Mouse (Mus musculus) G1E (cell line): ENCODE measurements around the gene Resp18. TPM values are rescaled to one million over a fixed set of nuclear protein-coding genes. Genes with fewer than 3 reads are reported as not detected.

Experiments used
- ATAC-seq: 2 replicates; pipeline ENCODE4 v1.8.0; 2016; ENCODE audit warnings: mild to moderate bottlenecking; ENCODE audit not compliant: insufficient number of reproducible peaks, poor library complexity, low FRiP score, severe bottlenecking; ENCODE audit errors: extremely low read depth
- DNase-seq: peaks from one replicate; pipeline ENCODE4 v3.0.0; 2012; ENCODE audit warnings: low spot score
- H3K27me3 ChIP-seq: 2 replicates; pipeline ENCODE4 v1.6.1; 2012; ENCODE audit warnings: mild to moderate bottlenecking, low read length, inconsistent platforms; ENCODE audit not compliant: insufficient read depth
- H3K36me3 ChIP-seq: replicated peaks from 2 replicates; pipeline ENCODE3; 2012; ENCODE audit warnings: mild to moderate bottlenecking, inconsistent platforms
- H3K4me1 ChIP-seq: 2 replicates; pipeline ENCODE4 v1.6.1; 2012; ENCODE audit warnings: low read depth, low read length, inconsistent platforms, mixed read lengths; ENCODE audit not compliant: insufficient read depth
- H3K4me3 ChIP-seq: 2 replicates; pipeline ENCODE4 v1.5.1; 2012; ENCODE audit warnings: low read depth, mild to moderate bottlenecking, inconsistent platforms, low read length, moderate library complexity, mixed read lengths
- H3K9me3 ChIP-seq: replicated peaks from 2 replicates; pipeline ENCODE4 v1.6.1; 2012; ENCODE audit warnings: inconsistent platforms
- CTCF ChIP-seq: IDR thresholded peaks from 2 replicates; pipeline ENCODE4 v1.5.1; 2012; ENCODE audit warnings: low read depth, low read length, inconsistent platforms, mixed read lengths
- GATA1 ChIP-seq: IDR thresholded peaks from 2 replicates; pipeline ENCODE4 v1.6.1; 2012; ENCODE audit warnings: borderline replicate concordance, low read length, inconsistent platforms, mixed read lengths
- GATA2 ChIP-seq: IDR thresholded peaks from 2 replicates; pipeline ENCODE4 v1.6.1; 2012; ENCODE audit warnings: low read depth, low read length, inconsistent platforms, borderline replicate concordance
- POLR2AphosphoS5 ChIP-seq: IDR thresholded peaks from 2 replicates; pipeline ENCODE4 v1.6.1; 2012; ENCODE audit warnings: low read depth, low read length, inconsistent platforms; ENCODE audit not compliant: insufficient replicate concordance
- TAL1 ChIP-seq: conservative IDR thresholded peaks from 2 replicates; pipeline ENCODE4 v1.6.1; 2012; ENCODE audit warnings: low read depth, low read length, inconsistent platforms, mixed read lengths
- polyA plus RNA-seq: library from polyadenylated mRNA; stranded (reverse); fragments of >175 nt; gene quantifications from 2 replicates; pipeline ENCODE4 v1.2.3, GENCODE M21; 2012
- total RNA-seq, 2 experiments: library from RNA; stranded (forward) in 1 of 2; stranded (reverse) in 1 of 2; fragments of 200-1000 nt in 1 of 2; fragments of >200 nt in 1 of 2; fragmentation: Nextera tagmentation in 1 of 2; gene quantifications; 2 replicates each; pipeline ENCODE4 v1.2.3; 2014 to 2017

Gene Resp18
- total and polyA plus RNA-seq, 3 experiments: not detected

- Histone ChIP-seq H3K4me3 (no peak overlapping the region), H3K4me1 (0 out of 2 replicates have a peak, but pooled peaks cover 2% of the 10 kb centered on the region), H3K27me3 (peaks cover 30% of the 10 kb centered on the region), H3K9me3 (no peaks in the 10 kb centered on the region), H3K36me3 (no peaks in the 10 kb centered on the region)
- TF ChIP-seq CTCF (no peak), GATA1 (no peak), TAL1 (no peak), GATA2 (no peak)
- DNase-seq (no peak), ATAC-seq (no peak)
These were observed 15.1 kb upstream of the Resp18 start for GRCm38 (mm10) chr1:75293331-75293701.

- no peaks in the 10 kb centered on the region for H3K36me3 ChIP-seq
- ATAC-seq: no peak
- no peak for TF ChIP-seq GATA2
- no peak for TF ChIP-seq GATA1
- no peak for TF ChIP-seq POLR2AphosphoS5
- no peak for TF ChIP-seq TAL1
- TF ChIP-seq CTCF: no peak
- DNase-seq: no peak
- peaks cover 28% of the 10 kb centered on the region for H3K27me3 ChIP-seq
- H3K9me3 ChIP-seq: no peaks in the 10 kb centered on the region
- 0 out of 2 replicates have a peak, but pooled peaks cover 2% of the 10 kb centered on the region for H3K4me1 ChIP-seq
- H3K4me3 ChIP-seq: no peak overlapping the region
These were observed 14.5 kb upstream of the Resp18 start for GRCm38 (mm10) chr1:75292476-75293330.

DNA sequence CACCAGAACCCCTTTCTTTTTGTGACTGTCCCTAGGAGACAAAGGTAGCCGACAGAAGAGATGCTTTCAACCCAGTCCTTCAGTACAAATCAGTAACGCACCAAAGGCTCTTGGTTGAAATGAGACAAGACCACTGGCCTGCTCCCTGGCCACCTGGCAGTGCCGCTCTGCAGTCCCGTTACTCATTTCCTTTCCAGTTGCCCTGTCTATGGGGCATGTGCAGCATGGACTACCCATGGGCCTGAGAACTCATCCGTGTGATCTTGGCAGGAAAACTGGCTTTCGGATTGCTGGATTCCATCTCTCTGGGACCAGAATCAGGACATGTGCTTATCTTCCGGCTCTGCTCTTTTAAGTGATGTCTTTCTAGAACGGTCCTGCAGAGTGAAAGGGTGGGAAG, 13.1 kb upstream of the Resp18 start:
- no peak for TF ChIP-seq TAL1
- no peak for TF ChIP-seq GATA1
- no peak for TF ChIP-seq CTCF
- TF ChIP-seq GATA2: no peak
- no peak for TF ChIP-seq POLR2AphosphoS5
- H3K36me3 ChIP-seq: no peaks in the 10 kb centered on the region
- H3K27me3 ChIP-seq: peaks cover 32% of the 10 kb centered on the region
- ATAC-seq: no peak
- 0 out of 2 replicates have a peak, but pooled peaks cover 2% of the 10 kb centered on the region for H3K4me1 ChIP-seq
- DNase-seq: no peak
- H3K9me3 ChIP-seq: no peaks in the 10 kb centered on the region
- H3K4me3 ChIP-seq: no peak overlapping the region

DNA sequence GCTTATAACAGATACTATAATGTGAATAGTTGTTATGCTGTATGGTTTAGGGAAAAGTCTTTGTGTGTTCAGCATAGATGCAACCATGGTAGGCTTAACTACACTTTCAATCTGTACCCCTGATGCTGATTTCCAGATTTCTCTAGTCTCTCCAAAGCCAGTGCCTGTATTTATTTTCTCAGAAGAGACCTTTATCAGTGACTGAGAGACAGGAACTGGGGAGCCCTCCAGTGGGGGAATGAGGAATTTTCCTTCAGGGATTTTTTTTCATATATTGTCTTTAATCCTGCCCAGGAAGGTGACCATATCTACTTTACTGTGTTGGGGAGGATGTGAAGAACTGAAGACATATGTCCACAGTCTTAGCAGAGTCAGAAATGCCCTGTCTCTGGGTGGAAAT, 12.4 kb upstream of the Resp18 start:
- no peaks in the 10 kb centered on the region for H3K9me3 ChIP-seq
- no peak overlapping the region for H3K4me3 ChIP-seq
- no peak for ATAC-seq
- peak; percentile 21 for DNase-seq
- H3K36me3 ChIP-seq: no peaks in the 10 kb centered on the region
- H3K4me1 ChIP-seq: 0 out of 2 replicates have a peak, but pooled peaks cover 2% of the 10 kb centered on the region
- TF ChIP-seq CTCF (no peak), GATA2 (no peak), TAL1 (no peak), POLR2AphosphoS5 (no peak), GATA1 (no peak)
- H3K27me3 ChIP-seq: peaks cover 28% of the 10 kb centered on the region

DNA sequence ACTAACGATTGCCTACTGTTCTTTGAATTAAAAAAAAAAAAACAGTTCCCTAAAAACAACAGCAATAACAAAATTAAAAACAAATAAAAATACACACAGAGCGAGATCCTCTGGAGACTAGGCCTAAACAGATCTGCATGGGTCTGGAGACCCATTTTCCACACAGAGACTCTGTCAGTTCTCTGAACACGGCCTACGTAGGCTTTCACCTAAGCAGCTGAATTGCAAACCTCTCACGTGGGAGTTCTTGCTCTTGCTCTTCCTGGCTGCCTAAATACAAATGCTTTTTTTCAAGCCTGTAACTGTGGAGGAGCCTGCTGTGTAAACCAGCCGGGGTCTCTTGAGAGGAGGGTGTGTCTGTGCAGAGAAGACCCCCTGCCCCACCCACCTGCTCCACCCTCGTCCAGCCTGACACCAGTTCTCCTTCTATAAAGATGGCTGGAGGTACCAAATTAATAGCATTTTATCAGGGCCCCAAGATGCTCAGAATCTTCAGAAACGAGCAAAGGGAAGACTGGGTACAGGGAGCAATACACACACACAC, 11.7 kb upstream of the Resp18 start:
- no peak for TF ChIP-seq TAL1
- no peak for TF ChIP-seq CTCF
- TF ChIP-seq POLR2AphosphoS5: no peak
- TF ChIP-seq GATA2: no peak
- no peak for TF ChIP-seq GATA1
- Histone ChIP-seq H3K27me3 (peaks cover 28% of the 10 kb centered on the region), H3K4me1 (0 out of 2 replicates have a peak, but pooled peaks cover 2% of the 10 kb centered on the region), H3K4me3 (no peak overlapping the region), H3K36me3 (no peaks in the 10 kb centered on the region), H3K9me3 (no peaks in the 10 kb centered on the region)
- no peak for DNase-seq
- no peak for ATAC-seq

GRCm38 (mm10) chr1:75289376-75289775, 11.2 kb upstream of the Resp18 start:
- TF ChIP-seq GATA1: no peak
- TF ChIP-seq POLR2AphosphoS5: no peak
- TF ChIP-seq TAL1: no peak
- TF ChIP-seq GATA2: no peak
- TF ChIP-seq CTCF: no peak
- H3K4me3 ChIP-seq: no peak overlapping the region
- H3K9me3 ChIP-seq: no peaks in the 10 kb centered on the region
- H3K36me3 ChIP-seq: no peaks in the 10 kb centered on the region
- peaks cover 27% of the 10 kb centered on the region for H3K27me3 ChIP-seq
- DNase-seq (no peak), ATAC-seq (no peak)
- 0 out of 2 replicates have a peak, but pooled peaks cover 2% of the 10 kb centered on the region for H3K4me1 ChIP-seq
